Mouse (Mus musculus) megakaryocyte, embryonic 14.5 days (primary cell): Measurements from ENCODE around the gene Cdc42bpa. TPM values are rescaled to one million over a fixed set of nuclear protein-coding genes. Genes with fewer than 3 reads are reported as not detected.

Experiments used
- H3K27me3 ChIP-seq: replicated peaks from 2 replicates; pipeline ENCODE3; 2012; ENCODE audit warnings: inconsistent platforms
- H3K36me3 ChIP-seq: replicated peaks from 2 replicates; pipeline ENCODE3; 2012; ENCODE audit warnings: low read length, inconsistent platforms, mixed read lengths
- H3K4me1 ChIP-seq: 2 replicates; pipeline ENCODE4 v1.6.1; 2012; ENCODE audit warnings: inconsistent platforms
- H3K4me3 ChIP-seq: replicated peaks from 2 replicates; pipeline ENCODE3; 2012; ENCODE audit warnings: moderate library complexity, mild to moderate bottlenecking, inconsistent platforms
- H3K9me3 ChIP-seq: 2 replicates; pipeline ENCODE4 v1.6.1; 2012; ENCODE audit warnings: inconsistent platforms
- FLI1 ChIP-seq: IDR thresholded peaks from 2 replicates; pipeline ENCODE4 v1.6.1; 2012; ENCODE audit warnings: low read length, inconsistent platforms, mixed read lengths
- GATA1 ChIP-seq: IDR thresholded peaks from 3 replicates; pipeline ENCODE4 v1.6.1; 2012; ENCODE audit warnings: mixed read lengths, low read length, inconsistent platforms, borderline replicate concordance
- polyA plus RNA-seq: library from polyadenylated mRNA; stranded (reverse); fragments of >175 nt; gene quantifications from 2 replicates; pipeline ENCODE4 v1.2.3, GENCODE M21; 2012; ENCODE audit warnings: low replicate concordance; ENCODE audit not compliant: insufficient read depth

Gene Cdc42bpa
- polyA plus RNA-seq, 1 experiment, result 16.1 TPM

GRCm38 (mm10) chr1:180193391-180193935, 233.2 kb downstream of the Cdc42bpa start:
- H3K9me3 ChIP-seq, result no peaks in the 10 kb centered on the region
- H3K27me3 ChIP-seq, result peaks cover 9% of the 10 kb centered on the region
- H3K4me1 ChIP-seq, result peaks cover 76% of the 10 kb centered on the region
- no peak for TF ChIP-seq GATA1
- TF ChIP-seq FLI1, result no peak
- H3K36me3 ChIP-seq, result no peaks in the 10 kb centered on the region
- no peak overlapping the region for H3K4me3 ChIP-seq

GRCm38 (mm10) chr1:180194048-180194447, 233.8 kb downstream of the Cdc42bpa start:
- Histone ChIP-seq H3K4me3 (peak overlapping the region; percentile 79), H3K4me1 (peaks cover 77% of the 10 kb centered on the region), H3K9me3 (no peaks in the 10 kb centered on the region), H3K27me3 (peaks cover 9% of the 10 kb centered on the region), H3K36me3 (no peaks in the 10 kb centered on the region)
- TF ChIP-seq GATA1, result no peak
- TF ChIP-seq FLI1, result no peak

- Histone ChIP-seq H3K9me3 (no peaks in the 10 kb centered on the region), H3K27me3 (peaks cover 9% of the 10 kb centered on the region), H3K4me3 (peak overlapping the region; percentile 93), H3K36me3 (no peaks in the 10 kb centered on the region), H3K4me1 (peaks cover 82% of the 10 kb centered on the region)
- no peak for TF ChIP-seq FLI1
- TF ChIP-seq GATA1, result no peak
Observed at GRCm38 (mm10) chr1:180194781-180195471, 234.7 kb downstream of the Cdc42bpa start.

- Histone ChIP-seq H3K4me3 (peak overlapping the region; percentile 93), H3K36me3 (no peaks in the 10 kb centered on the region), H3K27me3 (peaks cover 7% of the 10 kb centered on the region), H3K4me1 (peaks cover 87% of the 10 kb centered on the region), H3K9me3 (no peaks in the 10 kb centered on the region)
- TF ChIP-seq FLI1 (no peak), GATA1 (no peak)
Observed at GRCm38 (mm10) chr1:180195703-180196381, 235.6 kb downstream of the Cdc42bpa start.

GRCm38 (mm10) chr1:180196508-180196907, 236.2 kb downstream of the Cdc42bpa start:
- Histone ChIP-seq H3K4me1 (peaks cover 84% of the 10 kb centered on the region), H3K27me3 (peaks cover 2% of the 10 kb centered on the region), H3K4me3 (peak overlapping the region; percentile 93), H3K9me3 (no peaks in the 10 kb centered on the region), H3K36me3 (no peaks in the 10 kb centered on the region)
- TF ChIP-seq FLI1, result no peak
- TF ChIP-seq GATA1, result no peak

- Histone ChIP-seq H3K4me1 (peaks cover 73% of the 10 kb centered on the region), H3K27me3 (peaks cover 2% of the 10 kb centered on the region), H3K9me3 (no peaks in the 10 kb centered on the region), H3K4me3 (no peak overlapping the region), H3K36me3 (peaks cover 1% of the 10 kb centered on the region)
- TF ChIP-seq GATA1 (no peak), FLI1 (no peak)
Observed at GRCm38 (mm10) chr1:180197956-180198355, 237.7 kb downstream of the Cdc42bpa start.

GRCm38 (mm10) chr1:180198959-180199714, 238.9 kb downstream of the Cdc42bpa start, which contains the start of gene Coq8a:
Coq8a (minus strand) TSS chr1:180199602.
- Histone ChIP-seq H3K4me1 (peaks cover 62% of the 10 kb centered on the region), H3K27me3 (no peaks in the 10 kb centered on the region), H3K9me3 (peaks cover under 1% of the 10 kb centered on the region), H3K4me3 (peak within 1 kb of the TSS; percentile 86), H3K36me3 (peaks cover 6% of the 10 kb centered on the region)
- TF ChIP-seq GATA1 (no peak), FLI1 (no peak)

- Histone ChIP-seq H3K4me3 (peak overlapping the region; percentile 86), H3K9me3 (peaks cover 6% of the 10 kb centered on the region), H3K36me3 (peaks cover 11% of the 10 kb centered on the region), H3K27me3 (no peaks in the 10 kb centered on the region), H3K4me1 (peaks cover 56% of the 10 kb centered on the region)
- no peak for TF ChIP-seq FLI1
- no peak for TF ChIP-seq GATA1
Observed at GRCm38 (mm10) chr1:180199715-180200050, 239.4 kb downstream of the Cdc42bpa start.

GRCm38 (mm10) chr1:180200722-180201121, 240.4 kb downstream of the Cdc42bpa start:
- peaks cover 21% of the 10 kb centered on the region for H3K36me3 ChIP-seq
- H3K4me3 ChIP-seq, result no peak overlapping the region
- H3K4me1 ChIP-seq, result peaks cover 46% of the 10 kb centered on the region
- TF ChIP-seq FLI1, result no peak
- no peak for TF ChIP-seq GATA1
- H3K27me3 ChIP-seq, result no peaks in the 10 kb centered on the region
- H3K9me3 ChIP-seq, result peaks cover 16% of the 10 kb centered on the region

- peaks cover 16% of the 10 kb centered on the region for H3K9me3 ChIP-seq
- TF ChIP-seq GATA1 (no peak), FLI1 (no peak)
- no peaks in the 10 kb centered on the region for H3K27me3 ChIP-seq
- no peak overlapping the region for H3K4me3 ChIP-seq
- peaks cover 46% of the 10 kb centered on the region for H3K4me1 ChIP-seq
- H3K36me3 ChIP-seq, result peaks cover 23% of the 10 kb centered on the region
Observed at GRCm38 (mm10) chr1:180208370-180208769, 248.1 kb downstream of the Cdc42bpa start.
